In genomic region chr1:171234538-171234937, GRCm38 (mm10) we compare ENCODE assay signal across 22 mouse cellular contexts. TPM values are rescaled to one million over a fixed set of nuclear protein-coding genes. Genes with fewer than 3 reads are reported as not detected.
DNase-seq lines count a peak whose midpoint lies in the region; ATAC-seq and TF ChIP-seq lines count a peak whose summit lies in the region.
"Had no signal": no experiment of that assay in that cellular context is flagged by ENCODE, and none has a peak within 500 bp of the region (broad histone marks: within the 10 kb centered on the region; RNA-seq: fewer than 3 reads in every experiment).

No protein-coding gene starts in this region.

- intact Hi-C loops in heart, adult 2 months (cut with DNase I): no loop called here

- H3K27me3 ChIP-seq in heart, embryonic 14.5 days (ENCODE audit: control insufficient read depth, insufficient read depth, low read length): no peaks in the 10 kb centered on the region
- no peaks in the 10 kb centered on the region for H3K27me3 ChIP-seq in heart, adult 2 months (ENCODE audit: control insufficient read depth, insufficient read depth, low read length)
- H3K27me3 ChIP-seq in E14TG2a.4 (ENCODE audit: insufficient read depth, low read length): no peaks in the 10 kb centered on the region
- no peaks in the 10 kb centered on the region for H3K27me3 ChIP-seq in liver, postnatal 0 days (ENCODE audit: insufficient read depth, low read length)
- H3K27me3 ChIP-seq in cerebellum, adult 2 months (ENCODE audit: control insufficient read depth, insufficient read depth, low read length): no peaks in the 10 kb centered on the region
- H3K27me3 ChIP-seq: heart, embryonic 13.5 days; limb, embryonic 15.5 days; midbrain, embryonic 12.5 days; neural tube, embryonic 12.5 days; stomach, embryonic 15.5 days had no signal

- TF ChIP-seq EP300 in heart, adult 2 months (IDR thresholded peaks at IDR 0.05; ENCODE audit: insufficient read depth, low read depth, low read length): no peak
- no peak for TF ChIP-seq EP300 in liver, postnatal 0 days (IDR thresholded peaks at IDR 0.05; ENCODE audit: low read depth)

- no peak for DNase-seq in heart, adult 2 months
- DNase-seq in liver, postnatal 0 days: no peak
- DNase-seq in adrenal gland, adult 8-10 months: no peak
- DNase-seq in layer of hippocampus, postnatal 14 days (ENCODE audit: low spot score in 2 of 2): no peak
- no peak for DNase-seq in cerebellum, adult 2 months
- DNase-seq: cerebellum, adult 9-11 months; kidney, adult 18-20 months; layer of hippocampus, postnatal 36 days; right cerebral cortex, postnatal 4 days had no signal

- TF ChIP-seq CTCF in heart, adult 2 months (IDR thresholded peaks at IDR 0.05): no peak
- TF ChIP-seq CTCF in E14TG2a.4 (conservative IDR thresholded peaks at IDR 0.05; ENCODE audit: low read length): no peak
- no peak for TF ChIP-seq CTCF in liver, postnatal 0 days (IDR thresholded peaks at IDR 0.05; ENCODE audit: low read depth)
- no peak for TF ChIP-seq CTCF in cerebellum, adult 2 months (IDR thresholded peaks at IDR 0.05; ENCODE audit: borderline replicate concordance, insufficient read depth, low read depth, low read length)

- WGBS in heart, embryonic 14.5 days: 86% methylated on average over 4 of the region's 4 CpGs
- WGBS in heart, adult 2 months: 88% methylated on average over 4 of the region's 4 CpGs
- 66% methylated on average over 4 of the region's 4 CpGs for WGBS in liver, postnatal 0 days (ENCODE audit: insufficient replicate concordance)
- 96% methylated on average over 4 of the region's 4 CpGs for WGBS in cerebellum, adult 2 months

- no peaks in the 10 kb centered on the region for H3K79me2 ChIP-seq in heart, adult 2 months (replicated peaks; ENCODE audit: control insufficient read depth, insufficient read depth, low read length)

- no peak overlapping the region for H3K4me2 ChIP-seq in heart, embryonic 14.5 days (ENCODE audit: low read length)
- peak overlapping the region; percentile 52 for H3K4me2 ChIP-seq in liver, postnatal 0 days (ENCODE audit: low read depth, low read length)
- H3K4me2 ChIP-seq: heart, embryonic 13.5 days; limb, embryonic 15.5 days; midbrain, embryonic 12.5 days; neural tube, embryonic 12.5 days; stomach, embryonic 15.5 days had no signal

- no peak for ATAC-seq in heart, embryonic 14.5 days (ENCODE audit: insufficient number of reproducible peaks, insufficient read depth, low FRiP score, low read depth)
- ATAC-seq in granulocyte monocyte progenitor cell, adult 5-6 weeks (replicated peaks; ENCODE audit: poor library complexity, severe bottlenecking): peak; percentile 24
- no peak for ATAC-seq in liver, postnatal 0 days
- ATAC-seq: CD4-positive, CD25-positive, alpha-beta regulatory T cell, adult 4 months; forebrain, embryonic 16.5 days had no signal

- H3K9me3 ChIP-seq in heart, embryonic 14.5 days (ENCODE audit: control insufficient read depth, low read length): no peaks in the 10 kb centered on the region
- H3K9me3 ChIP-seq in E14TG2a.4 (ENCODE audit: low read length): no peaks in the 10 kb centered on the region
- no peaks in the 10 kb centered on the region for H3K9me3 ChIP-seq in liver, postnatal 0 days (ENCODE audit: low read length)
- H3K9me3 ChIP-seq: G1E; heart, embryonic 13.5 days; hindbrain, embryonic 10.5 days; limb, embryonic 15.5 days; midbrain, embryonic 12.5 days; neural tube, embryonic 12.5 days; stomach, embryonic 15.5 days had no signal

- H3K36me3 ChIP-seq in heart, embryonic 14.5 days (ENCODE audit: control insufficient read depth, insufficient read depth, low read length): peaks cover 61% of the 10 kb centered on the region
- peaks cover 12% of the 10 kb centered on the region for H3K36me3 ChIP-seq in heart, adult 2 months (ENCODE audit: control insufficient read depth, insufficient read depth, low read length)
- H3K36me3 ChIP-seq in E14TG2a.4 (ENCODE audit: insufficient read depth, low read length): peaks cover 53% of the 10 kb centered on the region
- H3K36me3 ChIP-seq in liver, postnatal 0 days (replicated peaks; ENCODE audit: insufficient read depth, low read length): peaks cover 51% of the 10 kb centered on the region

- 0 out of 4 replicates have a peak overlapping the region, but pooled peaks of 1 of the 2 experiments have one; percentile 14 for H3K27ac ChIP-seq in heart, embryonic 14.5 days (replicated peaks in 1 of 2; ENCODE audit: control insufficient read depth in 1 of 2, insufficient read depth in 1 of 2, low read depth in 2 of 2, low read length in 2 of 2)
- H3K27ac ChIP-seq in heart, adult 2 months: no peak overlapping the region
- H3K27ac ChIP-seq in liver, postnatal 0 days (ENCODE audit: low read depth): peak overlapping the region; percentile 82
- no peak overlapping the region for H3K27ac ChIP-seq in cerebellum, adult 2 months (ENCODE audit: insufficient read depth, low read length)
- H3K27ac ChIP-seq: hindbrain, embryonic 10.5 days; kidney, postnatal 0 days; limb, embryonic 15.5 days; midbrain, embryonic 12.5 days; neural tube, embryonic 12.5 days; stomach, embryonic 15.5 days had no signal

- peaks cover 4 to 5% of the 10 kb centered on the region in 2 experiments; a peak in 2 of 4 replicates for H3K4me1 ChIP-seq in heart, embryonic 14.5 days (ENCODE audit: control insufficient read depth in 2 of 2, insufficient read depth in 2 of 2, low read length in 2 of 2)
- H3K4me1 ChIP-seq in heart, adult 2 months (ENCODE audit: control insufficient read depth, insufficient read depth, low read length): no peaks in the 10 kb centered on the region; the same call in none of the 2 replicates
- H3K4me1 ChIP-seq in E14TG2a.4 (replicated peaks; ENCODE audit: low read depth, low read length): peaks cover 52% of the 10 kb centered on the region
- peaks cover 23% of the 10 kb centered on the region for H3K4me1 ChIP-seq in liver, postnatal 0 days (ENCODE audit: insufficient read depth)
- H3K4me1 ChIP-seq in cerebellum, adult 2 months (ENCODE audit: control insufficient read depth, insufficient read depth, low read length): no peaks in the 10 kb centered on the region
- H3K4me1 ChIP-seq: neural tube, embryonic 12.5 days; stomach, embryonic 15.5 days had no signal

- TF ChIP-seq POLR2A in heart, adult 2 months (IDR thresholded peaks at IDR 0.05; ENCODE audit: insufficient read depth, low read depth, low read length): no peak
- TF ChIP-seq POLR2A in cerebellum, adult 2 months (IDR thresholded peaks at IDR 0.05; ENCODE audit: borderline replicate concordance, insufficient read depth, low read length): no peak

- H3K9ac ChIP-seq in heart, embryonic 14.5 days (ENCODE audit: low read length): 0 out of 2 replicates have a peak overlapping the region, but pooled peaks have one; percentile 7
- H3K9ac ChIP-seq in heart, adult 2 months (ENCODE audit: low read depth, low read length): no peak overlapping the region
- H3K9ac ChIP-seq in liver, postnatal 0 days (replicated peaks): no peak overlapping the region
- H3K9ac ChIP-seq: heart, embryonic 13.5 days; limb, embryonic 15.5 days; midbrain, embryonic 12.5 days; neural tube, embryonic 12.5 days; stomach, embryonic 15.5 days had no signal

- no peak overlapping the region for H3K4me3 ChIP-seq in heart, embryonic 14.5 days (ENCODE audit: control insufficient read depth in 1 of 2, insufficient read depth in 1 of 2, low read depth in 1 of 2, low read length in 2 of 2)
- no peak overlapping the region for H3K4me3 ChIP-seq in heart, adult 2 months
- peak overlapping the region; percentile 23; the same call in 1 of the 2 replicates for H3K4me3 ChIP-seq in E14TG2a.4 (replicated peaks; ENCODE audit: low read length)
- peak overlapping the region; percentile 48; the same call in 1 of the 2 replicates for H3K4me3 ChIP-seq in liver, postnatal 0 days (ENCODE audit: low read depth, low read length)
- no peak overlapping the region for H3K4me3 ChIP-seq in cerebellum, adult 2 months (replicated peaks; ENCODE audit: insufficient read depth, low read depth, low read length)
- H3K4me3 ChIP-seq: hindbrain, embryonic 10.5 days; midbrain, embryonic 12.5 days; neural tube, embryonic 12.5 days had no signal

RNA-seq across cellular contexts. Expression of gene Fcer1g, which starts 0.4 kb away (rescaled TPM):
- 30.1 and 37.7 TPM in 2 replicates for polyA plus RNA-seq in heart, embryonic 14.5 days (2014; fragmentation: Nextera tagmentation; extraction: Ambion mirVana)
- total RNA-seq in heart, adult 2 months (2021): 10 to 100 TPM; 12.4 to 15.3 TPM
- polyA plus RNA-seq in heart, adult 2 months (2012; rRNA removed): 32.7 and 50.8 TPM in 2 replicates
- total RNA-seq in granulocyte monocyte progenitor cell, adult 5-6 weeks (2014; fragmentation: Nextera tagmentation): 327 and 359 TPM in 2 replicates
- total RNA-seq in granulocyte monocyte progenitor cell, adult 5-6 weeks (2017): 143 and 171 TPM in 2 replicates
- polyA plus RNA-seq in liver, postnatal 0 days (2015; fragmentation: Nextera tagmentation; extraction: Ambion mirVana): 171 and 176 TPM in 2 replicates
- 10 to 100 TPM; 21.8 to 34.4 (median 28.3) TPM for total RNA-seq in adrenal gland, adult 8-10 months (2022)
- total RNA-seq in layer of hippocampus, postnatal 14 days (2021): 10 to 100 TPM; 14.4 to 14.6 TPM
- 12.4 and 13.2 TPM in 2 replicates for polyA plus RNA-seq in cerebellum, adult 2 months (2012; rRNA removed)

RNA-seq across cellular contexts. Expression of gene Apoa2, which starts 9.7 kb away (rescaled TPM):
- 5.3 TPM in 2 replicates for polyA plus RNA-seq in heart, embryonic 14.5 days (2014; fragmentation: Nextera tagmentation; extraction: Ambion mirVana)
- 1 to 10 TPM; 2.1 to 2.2 TPM for total RNA-seq in heart, adult 2 months (2021)
- 3.9 and 15.3 TPM in 2 replicates for polyA plus RNA-seq in heart, adult 2 months (2012; rRNA removed)
- total RNA-seq in granulocyte monocyte progenitor cell, adult 5-6 weeks (2014; fragmentation: Nextera tagmentation): 4.5 and 6.9 TPM in 2 replicates
- total RNA-seq in granulocyte monocyte progenitor cell, adult 5-6 weeks (2017): 3.7 and 8.0 TPM in 2 replicates
- 20,306 and 20,852 TPM in 2 replicates for polyA plus RNA-seq in liver, postnatal 0 days (2015; fragmentation: Nextera tagmentation; extraction: Ambion mirVana)
- total RNA-seq in adrenal gland, adult 8-10 months (2022): 1 to 10 TPM; 2.0 to 6.4 (median 4.3) TPM
- total RNA-seq in layer of hippocampus, postnatal 14 days (2021): 1 to 10 TPM; 1.3 to 3.2 TPM
- 4.1 and 6.3 TPM in 2 replicates for polyA plus RNA-seq in cerebellum, adult 2 months (2012; rRNA removed)
- total RNA-seq: G1E had no signal

RNA-seq across cellular contexts. Expression of gene Tomm40l, which starts 12.2 kb away (rescaled TPM):
- 54.2 and 58.4 TPM in 2 replicates for polyA plus RNA-seq in heart, embryonic 14.5 days (2014; fragmentation: Nextera tagmentation; extraction: Ambion mirVana)
- total RNA-seq in heart, adult 2 months (2021): 10 to 100 TPM; 79.8 to 81.6 TPM
- polyA plus RNA-seq in heart, adult 2 months (2012; rRNA removed): 63.9 and 83.2 TPM in 2 replicates
- 30.1 and 30.3 TPM in 2 replicates for total RNA-seq in granulocyte monocyte progenitor cell, adult 5-6 weeks (2014; fragmentation: Nextera tagmentation)
- 20.7 and 21.2 TPM in 2 replicates for total RNA-seq in granulocyte monocyte progenitor cell, adult 5-6 weeks (2017)
- 5.7 and 6.6 TPM in 2 replicates for polyA plus RNA-seq in liver, postnatal 0 days (2015; fragmentation: Nextera tagmentation; extraction: Ambion mirVana)
- total RNA-seq in adrenal gland, adult 8-10 months (2022): 10 to 100 TPM; 39.1 to 49.2 (median 46.0) TPM
- total RNA-seq in layer of hippocampus, postnatal 14 days (2021): 10 to 100 TPM; 66.3 to 75.2 TPM
- polyA plus RNA-seq in cerebellum, adult 2 months (2012; rRNA removed): 85.5 and 92.7 TPM in 2 replicates

RNA-seq across cellular contexts. Expression of gene Adamts4, which starts 15.7 kb away (rescaled TPM):
- 2.8 and 3.0 TPM in 2 replicates for polyA plus RNA-seq in heart, embryonic 14.5 days (2014; fragmentation: Nextera tagmentation; extraction: Ambion mirVana)
- total RNA-seq in heart, adult 2 months (2021): 1 to 10 TPM in 1 of 2 experiments, under 1 TPM in 1; 0.29 to 1.5 TPM
- polyA plus RNA-seq in heart, adult 2 months (2012; rRNA removed): 0.92 and 0.94 TPM in 2 replicates
- not detected in 2 replicates for total RNA-seq in granulocyte monocyte progenitor cell, adult 5-6 weeks (2014; fragmentation: Nextera tagmentation)
- total RNA-seq in granulocyte monocyte progenitor cell, adult 5-6 weeks (2017): not detected in 2 replicates
- 0.41 and 0.51 TPM in 2 replicates for polyA plus RNA-seq in liver, postnatal 0 days (2015; fragmentation: Nextera tagmentation; extraction: Ambion mirVana)
- total RNA-seq in adrenal gland, adult 8-10 months (2022): under 1 TPM; 0.46 to 0.80 (median 0.60) TPM
- total RNA-seq in layer of hippocampus, postnatal 14 days (2021): 10 to 100 TPM; 31.5 to 34.6 TPM
- polyA plus RNA-seq in cerebellum, adult 2 months (2012; rRNA removed): 26.1 and 29.8 TPM in 2 replicates

RNA-seq across cellular contexts. Expression of gene Ndufs2, which starts 16.6 kb away (rescaled TPM):
- 541 and 561 TPM in 2 replicates for polyA plus RNA-seq in heart, embryonic 14.5 days (2014; fragmentation: Nextera tagmentation; extraction: Ambion mirVana)
- 1,000 to 10,000 TPM; 1,369 to 1,610 TPM for total RNA-seq in heart, adult 2 months (2021)
- 997 and 1,250 TPM in 2 replicates for polyA plus RNA-seq in heart, adult 2 months (2012; rRNA removed)
- 270 and 271 TPM in 2 replicates for total RNA-seq in granulocyte monocyte progenitor cell, adult 5-6 weeks (2014; fragmentation: Nextera tagmentation)
- total RNA-seq in granulocyte monocyte progenitor cell, adult 5-6 weeks (2017): 358 and 391 TPM in 2 replicates
- 158 and 170 TPM in 2 replicates for polyA plus RNA-seq in liver, postnatal 0 days (2015; fragmentation: Nextera tagmentation; extraction: Ambion mirVana)
- total RNA-seq in adrenal gland, adult 8-10 months (2022): 100 to 1,000 TPM; 609 to 713 (median 672) TPM
- total RNA-seq in layer of hippocampus, postnatal 14 days (2021): 100 to 1,000 TPM; 274 to 282 TPM
- polyA plus RNA-seq in cerebellum, adult 2 months (2012; rRNA removed): 282 and 283 TPM in 2 replicates

Comparison
In these comparisons a context has a peak if more than half of its experiments do, and no peak if none do; other contexts are left out.
1. H3K4me3 ChIP-seq: peak in E14TG2a.4 (single experiment) and liver, postnatal 0 days (single experiment); none in heart, embryonic 14.5 days (0 of 2), heart, adult 2 months (single experiment) and cerebellum, adult 2 months (single experiment).
2. RNA of gene Fcer1g, which starts 0.4 kb away (total RNA-seq): 143 to 359 TPM in granulocyte monocyte progenitor cell, adult 5-6 weeks; 21.8 to 34.4 TPM in adrenal gland, adult 8-10 months, 12.4 to 15.3 TPM in heart, adult 2 months and 14.4 to 14.6 TPM in layer of hippocampus, postnatal 14 days; every median in the first group is over 4 times any median in the second.